Mouse (Mus musculus): ENCODE results near the gene Mroh8.

DNA sequence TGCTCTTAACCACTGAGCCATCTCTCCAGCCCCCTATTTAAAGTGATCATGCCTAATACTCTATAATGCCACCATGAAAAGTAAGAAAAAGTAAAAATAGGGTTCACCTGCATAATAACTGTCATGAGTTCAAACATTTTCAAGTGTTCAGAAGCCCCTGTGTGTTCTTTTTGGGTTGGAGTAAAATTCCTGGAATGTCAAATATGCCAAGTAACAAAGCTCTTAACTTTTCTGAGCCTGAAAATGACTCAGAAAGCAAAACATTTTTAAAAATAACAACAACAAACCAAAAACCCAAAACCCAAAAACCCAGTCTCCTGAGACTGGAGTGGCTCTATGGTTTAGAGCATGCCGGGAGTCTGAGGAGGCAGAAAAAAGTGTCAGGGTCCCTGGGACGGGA lies 115.2 kb downstream of the Mroh8 start:
- no peak for TF ChIP-seq CTCF (IDR thresholded peaks at IDR 0.05; ENCODE audit: low read depth)
- TF ChIP-seq EP300 (IDR thresholded peaks at IDR 0.05; ENCODE audit: low read depth) = no peak
